Mouse (Mus musculus) c-Kit-positive CD71-positive TER-119-negative erythroid progenitor cells, embryonic 14.5 days (primary cell): ENCODE results near the gene Ppp1r1c.
A peak's percentile ranks its signal among the peaks of the same experiment; 100 is the strongest.

ENCODE experiments used
- DNase-seq: peaks from one replicate; pipeline ENCODE4 v3.0.0-alpha.2; 2013; ENCODE audit warnings: low read depth

Ppp1r1c gene

GRCm38 (mm10) chr2:79865275-79865999 is 157.9 kb downstream of the Ppp1r1c start:
- DNase-seq, result peak; percentile 28
